Comparison of ENCODE assay signal across 10 mouse cellular contexts in genomic region chr17:5842988-5843640, GRCm38 (mm10). TPM values are rescaled to one million over a fixed set of nuclear protein-coding genes. Genes with fewer than 3 reads are reported as not detected.
A peak's percentile ranks its signal among the peaks of the same experiment; 100 is the strongest.
DNase-seq lines count a peak whose midpoint lies in the region; ATAC-seq and TF ChIP-seq lines count a peak whose summit lies in the region.
"Had no signal": no experiment of that assay in that cellular context is flagged by ENCODE, and none has a peak within 500 bp of the region (broad histone marks: within the 10 kb centered on the region; RNA-seq: fewer than 3 reads in every experiment).

No protein-coding gene starts in this region.

- H3K9ac ChIP-seq in midbrain, postnatal 0 days (replicated peaks; ENCODE audit: low read length, poor library complexity, severe bottlenecking), result no peak overlapping the region
- H3K9ac ChIP-seq in stomach, embryonic 15.5 days, result no peak overlapping the region

- ATAC-seq in midbrain, postnatal 0 days (ENCODE audit: low FRiP score), result no peak
- ATAC-seq in stomach, embryonic 15.5 days (ENCODE audit: insufficient read depth, low FRiP score, low read depth), result peak; percentile 37; the same call in 1 of the 2 replicates
- no peak for ATAC-seq in erythroid progenitor cell, adult 5-6 weeks (replicated peaks; ENCODE audit: low FRiP score, poor library complexity, severe bottlenecking)

- H3K4me3 ChIP-seq in gastrocnemius, adult 2 months, result peak overlapping the region; percentile 94
- H3K4me3 ChIP-seq in midbrain, embryonic 10.5 days, result peak overlapping the region; percentile 73; the same call in 1 of the 2 replicates
- no peak overlapping the region for H3K4me3 ChIP-seq in midbrain, postnatal 0 days (ENCODE audit: low read depth, low read length)
- H3K4me3 ChIP-seq in limb, embryonic 10.5 days, result peak overlapping the region; percentile 14; the same call in 1 of the 2 replicates
- peak overlapping the region; percentile 11; the same call in 1 of the 2 replicates for H3K4me3 ChIP-seq in stomach, embryonic 15.5 days (replicated peaks)

- H3K4me1 ChIP-seq in midbrain, embryonic 10.5 days, result peaks cover 37% of the 10 kb centered on the region
- H3K4me1 ChIP-seq in midbrain, postnatal 0 days (ENCODE audit: insufficient read depth, low read length), result 0 out of 2 replicates have a peak, but pooled peaks cover 4% of the 10 kb centered on the region
- peaks cover 33% of the 10 kb centered on the region for H3K4me1 ChIP-seq in limb, embryonic 10.5 days
- peaks cover 12% of the 10 kb centered on the region for H3K4me1 ChIP-seq in stomach, embryonic 15.5 days

- no peak for DNase-seq in gastrocnemius, adult 2 months
- no peak for DNase-seq in gastrocnemius, postnatal 36 days
- no peak for DNase-seq in midbrain, embryonic 10.5 days (ENCODE audit: low spot score)
- no peak for DNase-seq in midbrain, postnatal 0 days (ENCODE audit: low spot score)
- no peak for DNase-seq in limb, embryonic 10.5 days (ENCODE audit: low spot score)
- no peak for DNase-seq in ovary, postnatal 10 days (ENCODE audit: low spot score)
- DNase-seq: cerebellum, postnatal 10 days; layer of hippocampus, adult 9-11 months had no signal

- intact Hi-C loops in gastrocnemius, adult 2 months (cut with DNase I), result loop anchor here (5.0 kb wide), 1 partner anchor 49 kb away; no protein-coding TSS in a partner anchor
- intact Hi-C loops in gastrocnemius, postnatal 36 days (cut with DNase I), result loop anchor here (5.0 kb wide), 1 partner anchor 46 kb away; no protein-coding TSS in a partner anchor

- no peaks in the 10 kb centered on the region for H3K9me3 ChIP-seq in midbrain, embryonic 10.5 days (replicated peaks)
- no peaks in the 10 kb centered on the region for H3K9me3 ChIP-seq in midbrain, postnatal 0 days (ENCODE audit: low read length)
- no peaks in the 10 kb centered on the region for H3K9me3 ChIP-seq in limb, embryonic 10.5 days (replicated peaks)
- no peaks in the 10 kb centered on the region for H3K9me3 ChIP-seq in stomach, embryonic 15.5 days

- no peak overlapping the region for H3K4me2 ChIP-seq in midbrain, postnatal 0 days (ENCODE audit: low read depth, low read length, poor library complexity, severe bottlenecking)
- peak overlapping the region; percentile 70 for H3K4me2 ChIP-seq in stomach, embryonic 15.5 days

- no peak for TF ChIP-seq CTCF in gastrocnemius, adult 2 months (IDR thresholded peaks at IDR 0.05)
- no peak for TF ChIP-seq CTCF in midbrain, postnatal 0 days (IDR thresholded peaks at IDR 0.05)

- H3K27ac ChIP-seq in gastrocnemius, adult 2 months, result peak overlapping the region; percentile 98
- H3K27ac ChIP-seq in midbrain, embryonic 10.5 days (replicated peaks), result no peak overlapping the region
- no peak overlapping the region for H3K27ac ChIP-seq in midbrain, postnatal 0 days (ENCODE audit: low read depth, low read length)
- no peak overlapping the region for H3K27ac ChIP-seq in limb, embryonic 10.5 days
- H3K27ac ChIP-seq in stomach, embryonic 15.5 days, result peak overlapping the region; percentile 44; the same call in 1 of the 2 replicates

- WGBS in midbrain, embryonic 10.5 days, result 77% methylated on average over 9 of the region's 9 CpGs
- 81% methylated on average over 9 of the region's 9 CpGs for WGBS in midbrain, postnatal 0 days
- 74% methylated on average over 9 of the region's 9 CpGs for WGBS in limb, embryonic 10.5 days
- 60% methylated on average over 9 of the region's 9 CpGs for WGBS in stomach, embryonic 15.5 days

- no peaks in the 10 kb centered on the region for H3K27me3 ChIP-seq in midbrain, embryonic 10.5 days (ENCODE audit: low read depth, poor library complexity, severe bottlenecking)
- H3K27me3 ChIP-seq in midbrain, postnatal 0 days (ENCODE audit: insufficient read depth, low read length), result no peaks in the 10 kb centered on the region
- H3K27me3 ChIP-seq in limb, embryonic 10.5 days (ENCODE audit: low read depth, poor library complexity, severe bottlenecking), result no peaks in the 10 kb centered on the region
- no peaks in the 10 kb centered on the region for H3K27me3 ChIP-seq in stomach, embryonic 15.5 days (replicated peaks)

- H3K36me3 ChIP-seq in midbrain, embryonic 10.5 days, result no peaks in the 10 kb centered on the region
- H3K36me3 ChIP-seq in midbrain, postnatal 0 days (ENCODE audit: insufficient read depth, low read length), result no peaks in the 10 kb centered on the region
- H3K36me3 ChIP-seq in limb, embryonic 10.5 days, result no peaks in the 10 kb centered on the region
- H3K36me3 ChIP-seq in stomach, embryonic 15.5 days, result no peaks in the 10 kb centered on the region

RNA-seq across cellular contexts. Expression of gene Snx9, which starts 2.0 kb away (rescaled TPM):
- 10 to 100 TPM; 22.9 to 29.6 TPM for total RNA-seq in gastrocnemius, adult 2 months (2021)
- 10 to 100 TPM; 21.4 to 22.6 TPM for total RNA-seq in gastrocnemius, postnatal 36 days (2021)
- polyA plus RNA-seq in midbrain, embryonic 10.5 days (2016; fragmentation: Nextera tagmentation; extraction: Ambion mirVana), result 14.2 and 15.3 TPM in 2 replicates
- 10.4 and 11.3 TPM in 2 replicates for total RNA-seq in midbrain, postnatal 0 days (2014; rRNA removed)
- 4.8 and 5.3 TPM in 2 replicates for polyA plus RNA-seq in midbrain, postnatal 0 days (2015; fragmentation: Nextera tagmentation; extraction: Ambion mirVana)
- 18.4 and 19.4 TPM in 2 replicates for polyA plus RNA-seq in limb, embryonic 10.5 days (2016; fragmentation: Nextera tagmentation; extraction: Ambion mirVana)
- 37.5 and 42.8 TPM in 2 replicates for polyA plus RNA-seq in stomach, embryonic 15.5 days (2015; fragmentation: Nextera tagmentation; extraction: Ambion mirVana)
- 11.3 and 18.7 TPM in 2 replicates for total RNA-seq in erythroid progenitor cell, adult 5-6 weeks (2015; ENCODE audit: low replicate concordance)
- 4.4 and 5.9 TPM in 2 replicates for total RNA-seq in erythroid progenitor cell, adult 5-6 weeks (2017; ENCODE audit: low replicate concordance)

Comparison
In these comparisons a context has a peak if more than half of its experiments do, and no peak if none do; other contexts are left out.
1. H3K27ac ChIP-seq: peak in gastrocnemius, adult 2 months (single experiment) and stomach, embryonic 15.5 days (single experiment); none in midbrain, embryonic 10.5 days (single experiment), midbrain, postnatal 0 days (single experiment) and limb, embryonic 10.5 days (single experiment).